Mouse (Mus musculus) MEL (cell line): ENCODE data around the gene Kif3b. TPM values are rescaled to one million over a fixed set of nuclear protein-coding genes. Genes with fewer than 3 reads are reported as not detected.
"Not testable (repeated sequence)": the region's sequence is repeated elsewhere in the genome, so short reads cannot be mapped to it uniquely, and the experiment has no call there.

Experiments used
- DNase-seq: peaks from one replicate; pipeline ENCODE4 v3.0.0; 2011; ENCODE audit warnings: low read depth, low spot score
- H3K27ac ChIP-seq: 2 replicates; pipeline ENCODE4 v1.5.1; 2012; ENCODE audit warnings: low read depth, mild to moderate bottlenecking, control low read depth, low read length, moderate library complexity; ENCODE audit not compliant: control insufficient read depth
- H3K27me3 ChIP-seq, 2 experiments: fragments of 150-350 bp in 1 of 2; sonication (generic) in 1 of 2; 2 replicates each; pipeline ENCODE4 v1.6.1; 2012; ENCODE audit warnings: low read length in 2 of 2, mild to moderate bottlenecking in 2 of 2, improper control_type of control experiment in 1 of 2, moderate library complexity in 1 of 2; ENCODE audit not compliant: insufficient read depth in 2 of 2, control insufficient read depth in 1 of 2
- H3K36me3 ChIP-seq, 2 experiments: 2 replicates each; pipeline ENCODE4 v1.6.1; 2012 to 2014; ENCODE audit warnings: low read length in 2 of 2, improper control_type of control experiment in 1 of 2, inconsistent platforms in 1 of 2, mild to moderate bottlenecking in 1 of 2; ENCODE audit not compliant: insufficient read depth in 2 of 2, control insufficient read depth in 1 of 2
- H3K4me1 ChIP-seq, 2 experiments: fragments of 150-350 bp in 1 of 2; sonication (generic) in 1 of 2; 2 replicates each; pipeline ENCODE4 v1.6.1; 2012; ENCODE audit warnings: low read length in 2 of 2, improper control_type of control experiment in 1 of 2, mild to moderate bottlenecking in 1 of 2; ENCODE audit not compliant: insufficient read depth in 2 of 2, control insufficient read depth in 1 of 2
- H3K4me3 ChIP-seq, 2 experiments: fragments of 150-350 bp in 1 of 2; sonication (generic) in 1 of 2; 2 replicates each; pipeline ENCODE4 v1.5.1; 2012; ENCODE audit warnings: low read depth in 2 of 2, low read length in 2 of 2, mild to moderate bottlenecking in 2 of 2, moderate library complexity in 2 of 2, control low read depth in 1 of 2, improper control_type of control experiment in 1 of 2; ENCODE audit not compliant: control insufficient read depth in 1 of 2, insufficient read depth in 1 of 2
- H3K79me2 ChIP-seq: 2 replicates; pipeline ENCODE4 v1.6.1; 2012; ENCODE audit warnings: mild to moderate bottlenecking, low read length, moderate library complexity; ENCODE audit not compliant: control insufficient read depth, poor library complexity, insufficient read depth
- H3K9ac ChIP-seq: 2 replicates; pipeline ENCODE4 v1.6.1; 2012; ENCODE audit warnings: low read depth, mild to moderate bottlenecking, control low read depth, low read length, moderate library complexity; ENCODE audit not compliant: control insufficient read depth, poor library complexity, severe bottlenecking
- H3K9me3 ChIP-seq: fragments of 150-350 bp; sonication (generic); replicated peaks from 2 replicates; pipeline ENCODE4 v1.6.1; 2012; ENCODE audit warnings: mild to moderate bottlenecking, low read length, improper control_type of control experiment, moderate library complexity; ENCODE audit not compliant: insufficient read depth
- CHD1 ChIP-seq: IDR thresholded peaks from 2 replicates; pipeline ENCODE4 v1.6.1; 2012; ENCODE audit warnings: low read depth, mild to moderate bottlenecking, inconsistent platforms, low read length, improper control_type of control experiment
- E2F4 ChIP-seq: IDR thresholded peaks from 2 replicates; pipeline ENCODE4 v1.6.1; 2011; ENCODE audit warnings: low read depth, low read length, improper control_type of control experiment, borderline replicate concordance
- KAT2A ChIP-seq: conservative IDR thresholded peaks from 2 replicates; pipeline ENCODE4 v1.6.1; 2012; ENCODE audit warnings: low read depth, low read length, improper control_type of control experiment, inconsistent platforms
- MAFK ChIP-seq: IDR thresholded peaks from 2 replicates; pipeline ENCODE4 v1.6.1; 2011; ENCODE audit warnings: low read depth, mild to moderate bottlenecking, low read length, improper control_type of control experiment, borderline replicate concordance
- MEF2A ChIP-seq: IDR thresholded peaks from 2 replicates; pipeline ENCODE4 v1.6.1; 2014; ENCODE audit warnings: low read depth, mild to moderate bottlenecking, inconsistent platforms, low read length, improper control_type of control experiment; ENCODE audit not compliant: poor library complexity, insufficient replicate concordance, severe bottlenecking; ENCODE audit errors: extremely low read depth
- NRF1 ChIP-seq: IDR thresholded peaks from 2 replicates; pipeline ENCODE4 v1.6.1; 2014; ENCODE audit warnings: low read depth, mild to moderate bottlenecking, inconsistent platforms, low read length, improper control_type of control experiment, moderate library complexity; ENCODE audit not compliant: poor library complexity, insufficient read depth, severe bottlenecking
- POLR2AphosphoS2 ChIP-seq: IDR thresholded peaks from 2 replicates; pipeline ENCODE4 v1.6.1; 2011; ENCODE audit warnings: low read length, improper control_type of control experiment
- RCOR1 ChIP-seq: IDR thresholded peaks from 2 replicates; pipeline ENCODE4 v1.6.1; 2012; ENCODE audit warnings: low read depth, mild to moderate bottlenecking, inconsistent platforms, low read length, improper control_type of control experiment
- SMC3 ChIP-seq: IDR thresholded peaks from 2 replicates; pipeline ENCODE4 v1.6.1; 2011; ENCODE audit warnings: low read depth, low read length, improper control_type of control experiment
- TAL1 ChIP-seq: IDR thresholded peaks from 2 replicates; pipeline ENCODE4 v1.6.1; 2012; ENCODE audit warnings: mild to moderate bottlenecking, inconsistent platforms, low read length, moderate library complexity, mixed read lengths
- TBP ChIP-seq: IDR thresholded peaks from 2 replicates; pipeline ENCODE4 v1.8.0; 2011; ENCODE audit warnings: low read depth, low read length, improper control_type of control experiment
- USF1 ChIP-seq: IDR thresholded peaks from 2 replicates; pipeline ENCODE4 v1.6.1; 2014; ENCODE audit warnings: low read depth, mild to moderate bottlenecking, inconsistent platforms, low read length, improper control_type of control experiment, moderate library complexity
- USF2 ChIP-seq, 2 experiments: IDR thresholded peaks; 2 replicates each; pipeline ENCODE4 v1.6.1; 2011 to 2012; ENCODE audit warnings: improper control_type of control experiment in 2 of 2, low read length in 2 of 2, borderline replicate concordance in 1 of 2, inconsistent platforms in 1 of 2, low read depth in 1 of 2, mild to moderate bottlenecking in 1 of 2; ENCODE audit not compliant: insufficient read depth in 1 of 2
- ZKSCAN1 ChIP-seq: IDR thresholded peaks from 2 replicates; pipeline ENCODE4 v1.6.1; 2012; ENCODE audit warnings: low read depth, mild to moderate bottlenecking, inconsistent platforms, low read length, improper control_type of control experiment, moderate library complexity
- polyA plus RNA-seq, 2 experiments: library from polyadenylated mRNA; stranded (reverse) in 1 of 2; unstranded in 1 of 2; fragments of >175 nt in 1 of 2; fragments of >200 nt in 1 of 2; gene quantifications; 2 replicates each; pipeline versions ENCODE4 v1.2.1 to v1.2.4; 2012; ENCODE audit warnings: low replicate concordance in 2 of 2, low read depth in 1 of 2; ENCODE audit not compliant: insufficient read length in 2 of 2, insufficient read depth in 1 of 2, missing spikeins in 1 of 2
- total RNA-seq: library from RNA; depleted of rRNA; stranded (reverse); fragments of 300-350 nt; gene quantifications from 2 replicates; pipeline ENCODE4 v1.2.3, GENCODE M21; 2012

Gene Kif3b
- total and polyA plus RNA-seq, 3 experiments, result 11.0 to 34.2 (median 17.9) TPM

GRCm38 (mm10) chr2:153263053-153263452 is 28.2 kb upstream of the Kif3b start:
- H3K4me1 ChIP-seq, result peaks cover 21 to 23% of the 10 kb centered on the region in 2 experiments
- H3K9ac ChIP-seq, result no peak overlapping the region
- 0 out of 2 replicates have a peak overlapping the region, but pooled peaks have one; percentile 27 for H3K27ac ChIP-seq
- TF ChIP-seq SMC3, result no peak
- TF ChIP-seq RCOR1, result no peak
- no peak for TF ChIP-seq KAT2A
- TF ChIP-seq POLR2AphosphoS2, result no peak
- TF ChIP-seq TAL1, result no peak
- TF ChIP-seq USF1, result no peak
- TF ChIP-seq USF2 (IDR thresholded peaks at IDR 0.05; ENCODE audit: borderline replicate concordance in 1 of 2, insufficient read depth in 1 of 2, low read depth in 1 of 2, low read length in 2 of 2), result no peak
- TF ChIP-seq MEF2A, result no peak
- no peak for TF ChIP-seq NRF1
- TF ChIP-seq E2F4, result no peak
- TF ChIP-seq CHD1, result no peak
- TF ChIP-seq TBP, result no peak
- peaks cover 2 to 30% of the 10 kb centered on the region in 2 experiments; a peak in 3 of 4 replicates for H3K36me3 ChIP-seq
- no peaks in the 10 kb centered on the region for H3K9me3 ChIP-seq
- no peaks in the 10 kb centered on the region for H3K27me3 ChIP-seq
- H3K79me2 ChIP-seq, result no peaks in the 10 kb centered on the region
- no peak overlapping the region for H3K4me3 ChIP-seq
- DNase-seq, result peak; percentile 37

GRCm38 (mm10) chr2:153267331-153267730 is 23.9 kb upstream of the Kif3b start:
- peaks cover 2 to 3% of the 10 kb centered on the region in 2 experiments; a peak in 3 of 4 replicates for H3K36me3 ChIP-seq
- H3K27me3 ChIP-seq, result no peaks in the 10 kb centered on the region
- H3K4me3 ChIP-seq, result no peak overlapping the region
- DNase-seq, result no peak
- no peak overlapping the region for H3K9ac ChIP-seq
- peaks cover 5% of the 10 kb centered on the region in 2 experiments; a peak in 2 of 4 replicates for H3K4me1 ChIP-seq
- H3K27ac ChIP-seq, result no peak overlapping the region
- no peaks in the 10 kb centered on the region for H3K9me3 ChIP-seq
- no peaks in the 10 kb centered on the region for H3K79me2 ChIP-seq
- TF ChIP-seq SMC3 (no peak), ZKSCAN1 (peak; percentile 92), MAFK (no peak)

DNA sequence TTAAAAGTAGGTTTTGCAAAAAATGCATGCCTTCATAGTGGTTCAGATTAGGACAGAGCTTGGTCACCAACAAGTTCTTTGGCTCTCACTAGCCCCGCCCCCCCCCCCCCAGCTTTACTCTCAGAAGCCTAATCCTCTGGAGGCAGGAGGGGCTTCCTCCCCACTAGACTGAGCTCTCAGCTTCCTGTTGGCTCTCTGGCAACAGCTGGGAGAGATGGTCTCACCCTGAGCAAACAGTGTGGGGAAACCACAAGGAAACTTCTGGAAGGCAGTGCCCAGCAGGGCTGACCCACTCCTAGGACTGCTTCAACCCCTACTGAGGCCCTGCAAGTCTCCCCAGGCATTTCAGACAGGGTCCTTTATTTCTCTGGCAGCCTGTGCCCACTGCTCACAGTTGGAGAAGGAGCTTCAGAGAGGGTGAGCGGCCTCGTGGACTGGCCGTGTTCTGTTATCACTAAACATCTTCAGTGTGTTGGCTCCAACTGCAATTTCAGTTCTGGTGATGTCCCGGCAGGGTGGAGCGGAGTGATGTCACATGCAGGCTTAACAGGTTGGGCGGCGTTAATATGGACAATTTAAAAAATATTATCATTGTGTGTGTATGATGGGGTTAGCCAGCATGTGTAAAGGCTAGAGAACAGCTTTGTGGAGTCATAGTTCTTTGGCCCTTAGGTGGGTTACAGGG is 20.8 kb upstream of the Kif3b start:
- not testable (repeated sequence) for H3K4me3 ChIP-seq, H3K4me1 ChIP-seq, H3K79me2 ChIP-seq, DNase-seq, H3K27ac ChIP-seq, H3K27me3 ChIP-seq, H3K9ac ChIP-seq, H3K9me3 ChIP-seq, H3K36me3 ChIP-seq

GRCm38 (mm10) chr2:153274200-153274918 is 16.9 kb upstream of the Kif3b start:
- H3K9me3 ChIP-seq, H3K27ac ChIP-seq, H3K36me3 ChIP-seq, H3K4me3 ChIP-seq, H3K79me2 ChIP-seq, H3K4me1 ChIP-seq, H3K9ac ChIP-seq, H3K27me3 ChIP-seq: not testable (repeated sequence)
- peak; percentile 58 for DNase-seq
